Mouse (Mus musculus) lung, embryonic 14.5 days (tissue): ENCODE measurements around the gene Amz1. TPM values are rescaled to one million over a fixed set of nuclear protein-coding genes. Genes with fewer than 3 reads are reported as not detected.

Experiments
- ATAC-seq: fragments of 200-750 bp; cut with Nextera tagmentation; 2 replicates; pipeline ENCODE4 v1.8.0; 2017; ENCODE audit warnings: mild to moderate bottlenecking, moderate TSS enrichment, moderate library complexity; ENCODE audit not compliant: insufficient read depth
- DNase-seq: peaks from one replicate; pipeline ENCODE4 v3.0.0-alpha.2; 2015
- H3K27ac ChIP-seq: fragments of 300-500 bp; sonication (generic); 2 replicates; pipeline ENCODE4 v1.5.1; 2014; ENCODE audit warnings: low read depth, mild to moderate bottlenecking, moderate library complexity
- H3K27me3 ChIP-seq: fragments of 300-500 bp; sonication (generic); 2 replicates; pipeline ENCODE4 v1.6.1; 2014; ENCODE audit warnings: low read length, control low read depth; ENCODE audit not compliant: insufficient read depth
- H3K36me3 ChIP-seq: fragments of 300-500 bp; sonication (generic); 2 replicates; pipeline ENCODE4 v1.6.1; 2014; ENCODE audit warnings: control low read depth; ENCODE audit not compliant: insufficient read depth
- H3K4me1 ChIP-seq: fragments of 300-500 bp; sonication (generic); 2 replicates; pipeline ENCODE4 v1.6.1; 2014; ENCODE audit warnings: antibody characterized with exemption, control low read depth; ENCODE audit not compliant: insufficient read depth
- H3K4me2 ChIP-seq: fragments of 300-500 bp; sonication (generic); 2 replicates; pipeline ENCODE4 v1.6.1; 2014; ENCODE audit warnings: mild to moderate bottlenecking
- H3K4me3 ChIP-seq: fragments of 300-500 bp; sonication (generic); 2 replicates; pipeline ENCODE4 v1.5.1; 2014; ENCODE audit warnings: low read depth, low read length
- H3K9ac ChIP-seq: fragments of 300-500 bp; sonication (generic); 2 replicates; pipeline ENCODE4 v1.6.1; 2014
- H3K9me3 ChIP-seq: fragments of 300-500 bp; sonication (generic); 2 replicates; pipeline ENCODE4 v1.6.1; 2016; ENCODE audit warnings: low read depth, low read length, control low read depth
- CTCF ChIP-seq: IDR thresholded peaks from 2 replicates; pipeline ENCODE4 v1.5.1; 2016; ENCODE audit warnings: antibody characterized with exemption, low read depth
- WGBS: fragments of 180-500 bp; shearing (Covaris S2); extraction: QIAGEN DNeasy Blood & Tissue Kit; methylation state at CpG from one replicate; pipeline ENCODE4 v1.1.7; 2014; 5-methylcytosine and 5-hydroxymethylcytosine counted together
- polyA plus RNA-seq: library from polyadenylated mRNA; unstranded; fragments of >200 nt; fragmentation: Nextera tagmentation; extraction: Ambion mirVana; gene quantifications from 2 replicates; pipeline ENCODE4 v1.2.1, GENCODE M21; 2014

Amz1 gene
- polyA plus RNA-seq, 1 experiment from 2014 or later: 0.99 TPM

DNA sequence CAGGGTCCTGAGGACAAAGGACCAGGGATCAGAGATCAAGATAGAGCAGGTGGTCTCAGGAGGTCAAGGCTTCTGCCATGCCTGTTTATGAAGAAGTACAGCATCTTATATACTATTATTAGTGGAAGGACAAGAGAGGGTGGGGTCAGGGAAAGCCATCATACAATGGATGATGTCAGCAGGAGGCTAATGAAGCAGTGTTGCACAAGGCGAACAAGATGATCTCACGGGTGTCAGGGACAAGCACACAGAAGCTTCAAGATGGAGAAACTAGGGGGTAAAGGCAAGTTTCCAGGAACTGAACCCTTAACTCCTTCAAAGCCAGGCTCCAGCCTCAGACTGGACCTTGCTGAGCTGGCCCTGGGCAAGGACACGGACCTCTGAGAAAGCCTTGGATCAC is 1.8 kb upstream of the Amz1 start:
- H3K9me3 ChIP-seq: no peaks in the 10 kb centered on the region
- no peak for ATAC-seq
- no peaks in the 10 kb centered on the region for H3K27me3 ChIP-seq
- TF ChIP-seq CTCF: no peak
- no peak overlapping the region for H3K27ac ChIP-seq
- H3K9ac ChIP-seq: no peak overlapping the region
- peaks cover 25% of the 10 kb centered on the region for H3K36me3 ChIP-seq
- no peak for DNase-seq
- WGBS: 72% methylated on average over 3 of the region's 3 CpGs
- no peaks in the 10 kb centered on the region for H3K4me1 ChIP-seq
- H3K4me3 ChIP-seq: no peak overlapping the region
- no peak overlapping the region for H3K4me2 ChIP-seq

DNA sequence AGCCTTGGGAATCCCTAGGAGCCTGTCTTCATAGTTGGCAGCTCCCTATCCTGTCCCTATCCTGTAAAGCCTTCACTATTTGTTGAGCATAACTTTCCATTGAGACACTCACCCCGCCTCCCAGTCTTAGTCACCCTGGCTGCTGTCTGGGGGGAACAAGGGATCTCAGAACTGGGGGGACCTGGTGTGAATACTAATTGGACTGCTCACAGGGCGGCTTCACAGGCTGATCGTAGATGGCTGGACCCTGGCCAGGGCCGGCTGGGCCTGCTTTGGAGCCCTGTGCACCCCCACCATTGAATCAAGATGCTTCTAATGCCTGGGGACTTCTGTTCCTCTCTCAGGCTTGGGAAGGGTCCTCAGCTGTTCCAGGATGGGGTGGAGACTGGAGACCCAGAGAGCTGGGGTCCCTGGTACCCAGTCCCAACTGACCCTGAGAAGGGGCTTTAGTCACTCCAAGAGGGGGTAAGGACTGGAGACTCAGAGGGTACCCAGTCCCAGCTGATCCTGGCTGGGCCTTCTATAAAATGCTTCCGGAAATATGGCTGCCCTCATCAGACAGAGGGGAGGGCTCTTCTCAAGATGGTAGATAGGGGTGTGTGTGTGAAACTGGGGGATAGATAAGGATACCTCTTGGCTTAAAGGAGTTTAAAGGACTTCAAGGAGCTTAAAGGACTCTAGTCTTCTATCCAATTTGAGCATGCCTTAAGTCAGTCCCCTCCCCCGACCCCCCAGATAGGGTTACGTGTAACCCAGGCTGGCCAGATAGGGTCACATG is 2.3 kb downstream of the Amz1 start:
- Histone ChIP-seq H3K4me3 (no peak overlapping the region), H3K27me3 (no peaks in the 10 kb centered on the region), H3K4me1 (no peaks in the 10 kb centered on the region), H3K4me2 (no peak overlapping the region), H3K9ac (no peak overlapping the region), H3K36me3 (no peaks in the 10 kb centered on the region), H3K27ac (no peak overlapping the region), H3K9me3 (no peaks in the 10 kb centered on the region)
- ATAC-seq: no peak
- no peak for DNase-seq
- WGBS: 75% methylated on average over 7 of the region's 7 CpGs
- no peak for TF ChIP-seq CTCF

DNA sequence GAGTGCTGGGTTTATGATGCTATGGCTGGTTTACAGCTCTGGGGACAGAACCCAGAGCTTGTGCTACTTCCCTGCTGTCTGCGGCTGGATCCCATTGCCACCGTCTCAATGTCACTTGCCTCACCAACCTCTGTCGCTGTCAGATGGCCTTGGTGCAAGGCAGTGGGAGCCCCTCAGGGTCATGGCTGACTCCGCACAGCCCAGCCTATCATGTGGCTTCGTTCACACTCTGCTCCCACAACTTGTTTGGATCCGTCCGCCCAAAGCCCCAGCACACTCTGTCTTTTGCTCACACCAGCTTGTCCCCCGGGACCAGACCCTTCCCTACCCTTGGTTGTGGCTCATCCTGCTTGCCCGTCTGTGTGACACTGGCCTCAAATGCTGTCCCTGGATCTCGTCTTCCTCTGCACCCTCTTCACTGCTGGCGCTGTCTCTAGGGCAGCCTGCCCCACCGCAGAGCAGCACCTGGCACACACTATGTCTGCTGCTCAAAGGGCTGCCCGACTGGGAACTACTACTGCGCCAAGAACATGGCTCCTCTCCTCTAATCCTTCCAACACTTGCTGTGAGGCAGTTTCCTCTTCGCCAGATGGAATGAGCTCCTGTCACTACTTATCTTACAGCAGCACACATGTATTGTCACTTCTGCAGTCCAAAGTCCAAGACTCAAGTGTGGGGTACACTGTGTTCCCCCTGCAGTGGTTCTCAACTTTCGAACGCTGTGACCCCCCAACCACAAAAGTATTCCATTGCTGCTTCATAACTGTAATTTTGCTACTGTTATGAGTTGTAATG is 3.2 kb downstream of the Amz1 start:
- WGBS: 73% methylated on average over 17 of the region's 17 CpGs
- no peak for ATAC-seq
- no peaks in the 10 kb centered on the region for H3K9me3 ChIP-seq

DNA sequence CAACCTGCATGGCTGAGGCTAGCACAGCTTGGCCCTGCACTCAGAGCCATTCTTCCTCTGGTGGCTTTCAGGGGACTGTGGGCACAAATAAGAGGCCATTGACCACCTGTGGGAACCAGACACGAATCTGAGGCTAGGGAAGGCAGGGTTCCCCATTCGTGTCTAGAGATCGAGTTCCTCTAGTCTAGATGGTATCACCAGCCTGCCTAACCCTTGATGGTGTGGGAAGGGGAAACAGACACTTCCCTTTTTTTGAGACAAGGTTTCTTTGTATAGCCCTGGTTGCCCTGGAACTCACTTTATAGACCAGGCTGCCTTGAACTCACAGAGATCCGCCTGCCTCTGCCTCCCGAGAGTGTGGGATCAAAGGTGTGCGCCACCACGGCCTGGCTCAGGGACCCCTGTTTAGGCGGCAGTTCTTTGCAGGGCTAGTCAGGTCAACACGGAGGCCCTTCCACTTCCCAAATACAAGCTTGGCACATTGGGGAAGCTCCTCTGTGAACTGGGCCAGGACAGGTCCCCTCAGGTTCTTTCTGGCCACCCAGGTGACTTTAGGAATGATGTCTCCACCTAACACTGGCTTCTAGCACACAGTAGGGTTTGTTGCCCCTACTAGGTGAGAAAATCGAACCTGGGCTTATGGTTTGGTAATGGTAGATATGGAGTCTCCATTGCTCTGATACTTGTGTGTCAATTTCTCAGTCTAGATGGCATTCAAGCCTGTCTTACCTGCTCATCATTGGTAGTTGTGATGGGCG is 7.3 kb downstream of the Amz1 start:
- Histone ChIP-seq H3K9me3 (no peaks in the 10 kb centered on the region), H3K4me3 (no peak overlapping the region), H3K27me3 (peaks cover 13% of the 10 kb centered on the region), H3K4me2 (no peak overlapping the region), H3K9ac (no peak overlapping the region), H3K4me1 (no peaks in the 10 kb centered on the region), H3K36me3 (no peaks in the 10 kb centered on the region), H3K27ac (no peak overlapping the region)
- no peak for TF ChIP-seq CTCF
- ATAC-seq: no peak
- WGBS: 79% methylated on average over 11 of the region's 11 CpGs
- no peak for DNase-seq

More for the DNA sequence above, 3.2 kb downstream of the Amz1 start:
- DNase-seq: no peak
- H3K27me3 ChIP-seq: no peaks in the 10 kb centered on the region
- no peaks in the 10 kb centered on the region for H3K36me3 ChIP-seq
- no peak overlapping the region for H3K4me2 ChIP-seq
- H3K4me3 ChIP-seq: no peak overlapping the region
- H3K4me1 ChIP-seq: no peaks in the 10 kb centered on the region
- no peak overlapping the region for H3K9ac ChIP-seq
- no peak for TF ChIP-seq CTCF
- H3K27ac ChIP-seq: no peak overlapping the region

DNA sequence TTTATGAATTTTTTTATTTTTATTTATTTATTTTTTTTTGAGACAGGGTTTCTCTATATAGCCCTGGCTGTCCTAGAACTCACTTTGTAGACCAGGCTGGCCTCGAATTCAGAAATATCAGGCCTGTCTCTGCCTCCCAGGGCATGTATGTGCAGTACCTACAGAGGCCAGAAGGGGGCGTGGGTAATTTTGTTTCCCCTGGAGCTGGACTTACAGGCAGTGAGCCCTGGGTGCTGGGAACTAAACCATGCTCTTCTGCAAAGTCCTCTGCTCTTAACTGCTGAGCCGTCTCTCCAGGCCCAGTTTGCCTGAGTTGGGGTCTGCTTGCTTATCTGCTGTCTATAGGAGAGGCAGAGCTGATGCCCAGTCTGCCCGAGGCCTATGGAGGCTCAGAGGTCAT is 8.3 kb downstream of the Amz1 start:
- Histone ChIP-seq H3K4me3 (no peak overlapping the region), H3K36me3 (no peaks in the 10 kb centered on the region), H3K27me3 (peaks cover 18% of the 10 kb centered on the region), H3K9ac (no peak overlapping the region), H3K9me3 (no peaks in the 10 kb centered on the region), H3K4me1 (no peaks in the 10 kb centered on the region), H3K27ac (no peak overlapping the region), H3K4me2 (no peak overlapping the region)
- no peak for DNase-seq
- ATAC-seq: no peak
- WGBS: 60% methylated on average over 4 of the region's 4 CpGs
- TF ChIP-seq CTCF: peak; percentile 51

DNA sequence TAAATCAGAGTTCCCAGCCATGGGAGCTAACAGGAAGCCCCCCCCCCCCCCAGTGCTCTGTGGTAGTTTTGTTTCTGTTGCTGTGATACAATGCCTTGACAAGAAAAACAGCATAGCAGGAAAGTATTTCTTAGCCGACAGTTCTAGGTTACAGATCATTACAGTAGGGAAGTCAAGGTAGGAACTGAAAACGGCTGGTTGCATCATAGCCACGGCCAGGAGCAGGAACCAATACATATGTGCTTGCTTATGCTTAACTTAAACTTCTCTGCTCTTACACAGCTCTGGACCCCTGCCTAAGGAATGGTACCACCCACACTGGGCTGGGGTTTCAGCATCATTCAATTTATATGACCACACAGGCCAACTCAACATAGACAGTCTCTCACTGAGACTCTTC is 9.4 kb downstream of the Amz1 start:
- TF ChIP-seq CTCF: no peak
- DNase-seq (no peak), ATAC-seq (no peak)
- Histone ChIP-seq H3K27ac (no peak overlapping the region), H3K4me3 (no peak overlapping the region), H3K9ac (no peak overlapping the region), H3K4me1 (no peaks in the 10 kb centered on the region), H3K27me3 (peaks cover 18% of the 10 kb centered on the region), H3K9me3 (no peaks in the 10 kb centered on the region), H3K4me2 (no peak overlapping the region), H3K36me3 (no peaks in the 10 kb centered on the region)
- 66% methylated on average over 3 of the region's 3 CpGs for WGBS

DNA sequence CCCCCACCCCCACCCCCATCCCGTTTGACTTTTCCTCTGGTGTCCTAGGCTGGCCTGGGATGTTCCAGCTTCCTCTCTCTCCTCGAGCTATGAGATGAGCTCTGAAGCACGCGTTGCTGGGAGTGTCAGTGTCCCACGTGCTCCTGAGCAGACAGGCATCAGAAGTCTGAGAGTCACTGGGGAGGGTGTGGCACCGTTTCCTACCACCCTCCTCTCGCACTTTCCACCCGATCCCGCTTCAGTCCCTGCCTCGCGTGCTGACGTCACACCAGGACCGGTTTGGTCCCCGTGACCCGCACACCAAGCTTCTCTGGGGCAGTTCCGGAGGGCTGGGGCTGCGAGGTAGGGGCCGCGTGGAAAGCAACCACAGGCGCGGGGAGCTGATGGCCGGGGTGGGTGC is 11.4 kb downstream of the Amz1 start:
- H3K9ac ChIP-seq: peak overlapping the region; percentile 44
- H3K4me2 ChIP-seq: peak overlapping the region; percentile 63
- H3K4me1 ChIP-seq: no peaks in the 10 kb centered on the region
- peak overlapping the region; percentile 34 for H3K4me3 ChIP-seq
- no peak for TF ChIP-seq CTCF
- no peaks in the 10 kb centered on the region for H3K9me3 ChIP-seq
- H3K27ac ChIP-seq: no peak overlapping the region
- H3K27me3 ChIP-seq: peaks cover 18% of the 10 kb centered on the region
- ATAC-seq (peak; percentile 53), DNase-seq (peak; percentile 46)
- 2% methylated on average over 22 of the region's 22 CpGs for WGBS
- no peaks in the 10 kb centered on the region for H3K36me3 ChIP-seq
